Mouse (Mus musculus): Measurements from ENCODE around the gene Gpr61. TPM values are rescaled to one million over a fixed set of nuclear protein-coding genes. Genes with fewer than 3 reads are reported as not detected.

Gene Gpr61
- not detected in 2 replicates for total RNA-seq (2023)

DNA sequence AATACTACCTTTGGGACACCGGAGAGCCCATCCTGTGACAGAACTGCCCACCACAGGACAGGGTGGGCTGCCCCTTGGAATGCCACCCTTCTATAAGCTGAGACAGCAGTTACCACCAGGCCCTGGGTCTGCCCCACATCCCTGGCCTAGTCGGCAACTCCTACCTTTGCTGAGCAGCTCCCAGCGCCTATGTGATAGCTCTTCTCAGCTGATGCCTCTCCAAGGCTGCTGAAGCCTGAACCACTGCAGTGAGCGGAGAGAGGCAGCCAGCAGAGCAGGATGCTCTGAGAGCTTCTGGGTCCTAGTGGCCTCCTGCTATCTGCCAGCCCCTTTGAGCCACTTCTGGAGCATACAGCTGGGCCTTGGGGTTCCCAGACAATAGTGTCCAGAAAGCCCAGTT, at the start of gene Gpr61:
Gpr61 (minus strand) TSS at position 227 of the 400 bp plus-strand sequence.

DNA sequence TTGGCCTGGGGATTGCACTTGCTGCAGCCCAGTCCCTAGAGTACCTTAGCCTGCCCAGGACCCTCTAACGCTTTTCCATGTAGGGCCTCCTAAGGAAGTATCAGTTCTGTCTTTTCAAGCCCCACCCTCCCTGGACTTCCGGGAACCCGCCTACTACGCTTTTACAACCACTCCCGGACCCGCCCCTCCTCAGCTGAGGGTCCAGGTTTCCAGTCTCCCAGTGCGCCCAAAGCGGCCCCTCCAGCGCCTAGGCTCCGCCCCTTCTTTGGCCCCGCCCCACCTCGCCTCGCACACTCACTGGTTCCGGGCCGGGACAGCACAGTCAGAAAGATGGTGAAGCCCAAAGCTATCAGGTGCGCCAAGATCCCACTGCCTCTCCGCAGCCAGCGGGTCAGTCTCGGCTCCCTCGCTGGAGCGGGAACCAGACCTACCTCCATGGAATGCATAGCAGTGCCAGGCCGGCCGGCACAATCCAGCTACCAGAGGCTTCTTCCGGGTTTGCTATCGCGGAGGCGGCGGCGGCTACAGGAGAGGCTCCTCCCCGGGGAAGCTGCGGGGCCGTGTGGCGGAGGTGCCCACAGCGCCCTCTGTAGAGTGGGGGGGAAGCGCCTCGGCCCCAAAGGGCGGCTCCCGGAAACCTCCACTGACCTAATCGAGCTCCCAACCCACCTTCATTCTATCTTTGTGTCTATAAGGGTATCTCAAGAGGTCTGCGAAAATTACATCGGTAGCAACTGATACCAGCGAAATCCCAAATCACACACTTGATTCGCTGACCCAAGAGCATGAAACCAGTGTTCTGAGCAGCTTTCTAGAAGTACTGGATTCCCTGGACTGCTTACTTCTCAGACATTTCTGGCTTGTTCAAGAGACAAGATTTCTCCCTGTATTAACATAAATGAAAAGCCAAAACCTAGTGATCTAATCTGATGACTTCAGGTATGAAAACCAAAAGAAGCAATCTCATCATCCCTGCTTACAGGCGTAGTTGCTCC, 45.9 kb upstream of the Gpr61 start, which contains the start of gene Cyb561d1:
Cyb561d1 (minus strand) TSS at position 884 of the 995 bp plus-strand sequence.

DNA sequence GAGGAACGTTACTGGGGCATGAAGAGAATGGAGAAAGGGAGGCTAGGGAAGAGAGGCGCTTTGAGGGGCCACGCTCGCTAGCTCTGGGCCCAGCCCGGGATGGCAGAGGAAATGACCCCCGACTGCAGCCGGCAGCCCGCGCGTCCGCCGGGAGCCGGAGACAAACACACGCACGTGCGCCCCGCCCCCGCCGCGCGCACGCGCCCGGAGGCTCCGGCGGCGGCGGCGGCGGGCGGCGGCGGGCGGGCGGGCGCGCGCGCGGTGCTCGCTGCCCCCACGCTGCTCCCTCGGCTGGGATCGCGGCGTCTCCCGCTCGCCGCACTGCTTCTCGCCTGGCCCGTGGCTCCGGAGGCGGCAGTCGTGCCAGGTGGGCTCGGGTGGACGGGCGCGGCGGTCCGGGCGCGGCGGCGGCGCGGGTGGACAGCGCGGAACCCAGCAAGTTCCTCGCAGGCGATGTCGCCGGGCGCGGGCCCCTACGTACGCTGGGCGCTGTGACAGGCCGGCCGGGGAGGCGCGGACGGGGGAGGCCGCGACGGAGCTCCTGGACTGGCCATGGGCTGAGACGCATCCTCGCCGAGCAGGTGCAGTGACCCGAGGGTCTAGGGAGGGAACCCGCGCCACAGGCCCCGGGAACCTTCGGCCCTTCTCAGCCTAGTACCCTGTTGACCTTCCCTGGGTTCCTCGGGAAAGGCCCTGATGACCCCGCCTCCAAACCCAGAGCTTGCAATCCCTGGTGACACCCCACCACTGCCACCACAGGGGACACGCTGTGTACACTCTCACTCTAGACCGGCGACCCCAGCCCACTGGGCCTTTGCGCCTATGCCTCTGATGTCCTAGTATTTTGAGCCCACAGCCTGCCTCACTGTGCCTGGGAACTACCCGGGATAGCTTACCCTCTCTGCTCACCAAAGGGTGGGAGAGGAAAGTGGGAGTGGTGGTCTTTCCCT, 31.7 kb upstream of the Gpr61 start, which contains the start of gene Amigo1:
Amigo1 (plus strand) TSS at position 238 of the 950 bp plus-strand sequence.

DNA sequence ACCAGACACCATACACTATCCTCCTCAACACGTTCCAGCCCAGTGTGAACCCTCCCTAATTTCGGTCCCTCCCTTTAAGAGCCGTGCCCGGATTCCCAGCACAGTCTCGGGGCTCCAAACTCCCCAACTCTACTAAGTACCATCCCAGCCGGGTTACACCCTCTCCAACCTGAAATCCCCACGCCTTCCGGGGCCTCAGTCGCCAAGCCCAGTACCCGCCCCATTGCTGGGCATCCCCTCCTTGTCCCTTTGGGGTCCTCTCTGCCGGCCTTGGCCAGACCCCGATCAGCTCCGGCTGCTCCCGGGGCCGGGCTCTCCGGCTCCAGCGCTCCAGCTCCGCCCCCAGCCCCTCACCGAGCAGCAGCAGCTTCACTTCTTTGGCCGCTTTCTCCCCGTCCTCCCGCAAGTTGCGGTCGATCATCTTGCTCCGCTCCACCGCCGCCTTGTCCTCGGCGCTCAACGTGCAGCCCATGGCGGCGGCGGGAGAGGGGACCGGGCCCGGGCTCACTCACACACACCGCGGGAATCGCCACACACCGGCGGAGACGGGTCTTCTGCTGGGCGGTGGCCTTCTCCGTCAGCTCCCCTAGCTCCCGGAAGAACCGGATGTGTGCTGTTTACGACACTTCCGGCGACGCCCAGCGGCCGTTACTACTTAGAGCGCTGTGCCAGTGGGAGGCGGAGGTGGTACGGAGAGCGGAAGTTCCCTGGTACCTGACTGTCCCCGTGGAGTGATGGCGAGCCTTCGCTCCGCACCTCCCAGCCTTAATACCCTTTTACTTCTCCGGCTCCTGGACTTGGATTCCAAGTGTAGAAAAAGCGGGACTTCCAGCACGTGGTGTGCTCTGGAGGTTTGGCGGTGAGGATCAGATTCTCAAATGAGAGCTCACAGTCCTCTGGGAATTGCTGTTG, 8.9 kb downstream of the Gpr61 start, which contains the start of gene Gnai3:
Gnai3 (minus strand) TSS at position 613 of the 912 bp plus-strand sequence.

Other genes with a start within 250 kb of the Gpr61 start
- gene Gstm7, start 223.1 kb downstream of the Gpr61 start, total RNA-seq (2023), result 0.44 and 0.75 TPM in 2 replicates
- gene Gstm6, start 211.1 kb downstream of the Gpr61 start, total RNA-seq (2023), result not detected in 2 replicates
- not detected in 2 replicates for gene Gstm3, start 185.6 kb downstream of the Gpr61 start, total RNA-seq (2023)
- not detected in 2 replicates for gene Gstm2, start 168.4 kb downstream of the Gpr61 start, total RNA-seq (2023)
- gene Gstm1, start 136.9 kb downstream of the Gpr61 start, total RNA-seq (2023), result 84.1 TPM in 2 replicates
- gene Gstm4, start 110.0 kb downstream of the Gpr61 start, total RNA-seq (2023), result 5.0 and 5.9 TPM in 2 replicates
- 66.8 and 71.1 TPM in 2 replicates for gene Ampd2, start 68.2 kb downstream of the Gpr61 start, total RNA-seq (2023)
- gene Gnat2, start 62.1 kb downstream of the Gpr61 start, total RNA-seq (2023), result not detected in 2 replicates
- gene Gnai3, start 8.7 kb downstream of the Gpr61 start, total RNA-seq (2023), result 113 and 120 TPM in 2 replicates
- gene Amigo1, start 31.5 kb upstream of the Gpr61 start, total RNA-seq (2023), result 0.50 and 0.69 TPM in 2 replicates
- 39.0 and 42.1 TPM in 2 replicates for gene Cyb561d1, start 46.3 kb upstream of the Gpr61 start, total RNA-seq (2023)
- 10.2 and 11.0 TPM in 2 replicates for gene Atxn7l2, start 56.1 kb upstream of the Gpr61 start, total RNA-seq (2023)
- gene Sypl2, start 71.8 kb upstream of the Gpr61 start, total RNA-seq (2023), result not detected in 2 replicates
- 21.8 and 27.1 TPM in 2 replicates for gene Psma5, start 102.0 kb upstream of the Gpr61 start, total RNA-seq (2023)
- gene Sort1, start 129.2 kb upstream of the Gpr61 start, total RNA-seq (2023), result 139 and 173 TPM in 2 replicates
- 0.32 TPM in 1 of 2 replicates, not detected in the other for gene Mybphl, start 210.0 kb upstream of the Gpr61 start, total RNA-seq (2023)
- 6.2 TPM in 2 replicates for gene Psrc1, start 229.0 kb upstream of the Gpr61 start, total RNA-seq (2023)